Mouse (Mus musculus) erythroblast, adult 5-6 weeks (primary cell): ENCODE results near the gene Msl2. TPM values are rescaled to one million over a fixed set of nuclear protein-coding genes. Genes with fewer than 3 reads are reported as not detected.
A peak's percentile ranks its signal among the peaks of the same experiment; 100 is the strongest.

Experiments used
- ATAC-seq: replicated peaks from 2 replicates; pipeline ENCODE4 v1.8.0; 2016; ENCODE audit warnings: moderate number of reproducible peaks, mild to moderate bottlenecking, moderate TSS enrichment, inconsistent platforms; ENCODE audit not compliant: poor library complexity, low FRiP score, severe bottlenecking
- total RNA-seq, 2 experiments: library from RNA; stranded (forward) in 1 of 2; stranded (reverse) in 1 of 2; fragments of 150-400 nt in 1 of 2; fragments of 200-764, 138-1000 nt in 1 of 2; gene quantifications; 2 replicates each; pipeline versions ENCODE4 v1.2.3 to v1.2.4; 2015 to 2017; ENCODE audit warnings: low replicate concordance in 2 of 2

Msl2 gene
- total RNA-seq, 2 experiments from 2014 or later: 47.2 to 56.9 TPM

GRCm38 (mm10) chr9:101113317-101113716 lies 39.4 kb downstream of the Msl2 start:
- ATAC-seq: no peak

GRCm38 (mm10) chr9:101114182-101114884 lies 40.4 kb downstream of the Msl2 start:
- ATAC-seq: peak; percentile 53; the same call in 1 of the 2 replicates

GRCm38 (mm10) chr9:101143635-101144034 lies 69.7 kb downstream of the Msl2 start:
- no peak for ATAC-seq

GRCm38 (mm10) chr9:101152872-101153271 lies 79.0 kb downstream of the Msl2 start:
- no peak for ATAC-seq

Other genes with a start within 250 kb of the Msl2 start
- 7.7 and 11.3 TPM in 2 replicates for gene Pccb, start 39.2 kb upstream of the Msl2 start, total RNA-seq (2015; ENCODE audit: low replicate concordance)
- 4.9 and 7.4 TPM in 2 replicates for gene Pccb, start 39.2 kb upstream of the Msl2 start, total RNA-seq (2017; ENCODE audit: low replicate concordance)
- 0.58 and 2.5 TPM in 2 replicates for gene Ppp2r3a, start 177.7 kb downstream of the Msl2 start, total RNA-seq (2015; ENCODE audit: low replicate concordance)
- gene Ppp2r3a, start 177.7 kb downstream of the Msl2 start, total RNA-seq (2017; ENCODE audit: low replicate concordance): 0.09 and 0.98 TPM in 2 replicates